Mouse (Mus musculus) olfactory bulb, adult 2 months (tissue): ENCODE data around the gene 1810009A15Rik. TPM values are rescaled to one million over a fixed set of nuclear protein-coding genes. Genes with fewer than 3 reads are reported as not detected.
A peak's percentile ranks its signal among the peaks of the same experiment; 100 is the strongest.

ENCODE experiments used
- H3K27ac ChIP-seq: fragments of 200-500 bp; 2 replicates; pipeline ENCODE4 v1.5.1; 2012; ENCODE audit warnings: low read depth, low read length; ENCODE audit not compliant: insufficient read depth
- H3K4me1 ChIP-seq: fragments of 200-500 bp; 2 replicates; pipeline ENCODE4 v1.6.1; 2012; ENCODE audit warnings: low read length; ENCODE audit not compliant: control insufficient read depth, insufficient read depth
- H3K4me3 ChIP-seq: fragments of 200-500 bp; 2 replicates; pipeline ENCODE4 v1.5.1; 2012; ENCODE audit warnings: mild to moderate bottlenecking, low read depth, low read length, moderate library complexity; ENCODE audit not compliant: insufficient read depth
- CTCF ChIP-seq: fragments of 200-500 bp; IDR thresholded peaks from 2 replicates; pipeline ENCODE4 v1.5.1; 2012; ENCODE audit warnings: low read depth, mild to moderate bottlenecking, low read length, moderate library complexity; ENCODE audit not compliant: insufficient read depth
- POLR2A ChIP-seq: fragments of 200-500 bp; IDR thresholded peaks from 2 replicates; pipeline ENCODE4 v1.6.1; 2012; ENCODE audit warnings: mild to moderate bottlenecking, low read depth, low read length, moderate library complexity; ENCODE audit not compliant: insufficient read depth
- WGBS: fragments of 180-500 bp; shearing (Covaris S2); methylation state at CpG from one replicate; pipeline ENCODE4 v1.1.7; 2018; 5-methylcytosine and 5-hydroxymethylcytosine counted together
- polyA plus RNA-seq: library from polyadenylated mRNA; stranded (reverse); fragments of >200 nt; gene quantifications from 2 replicates; pipeline ENCODE4 v1.2.4, GENCODE M21; 2012; ENCODE audit warnings: low replicate concordance; ENCODE audit not compliant: missing spikeins, insufficient read depth, insufficient read length

1810009A15Rik gene
- polyA plus RNA-seq, 1 experiment: not detected

- no peak for TF ChIP-seq CTCF
- TF ChIP-seq POLR2A: no peak
- Histone ChIP-seq H3K27ac (no peak overlapping the region), H3K4me3 (no peak overlapping the region), H3K4me1 (no peaks in the 10 kb centered on the region)
- WGBS: 89% methylated on average over 6 of the region's 6 CpGs
These were observed 19.9 kb downstream of the 1810009A15Rik start for GRCm38 (mm10) chr19:8908531-8908930.

GRCm38 (mm10) chr19:8911810-8912209 is 23.2 kb downstream of the 1810009A15Rik start:
- 57% methylated on average over 5 of the region's 5 CpGs for WGBS
- no peak for TF ChIP-seq CTCF
- TF ChIP-seq POLR2A: no peak
- Histone ChIP-seq H3K27ac (no peak overlapping the region), H3K4me1 (no peaks in the 10 kb centered on the region), H3K4me3 (no peak overlapping the region)

GRCm38 (mm10) chr19:8914212-8914611 is 25.6 kb downstream of the 1810009A15Rik start:
- Histone ChIP-seq H3K4me1 (no peaks in the 10 kb centered on the region), H3K4me3 (no peak overlapping the region), H3K27ac (no peak overlapping the region)
- 96% methylated on average over 3 of the region's 3 CpGs for WGBS
- TF ChIP-seq POLR2A: no peak

GRCm38 (mm10) chr19:8919000-8919399 is 30.3 kb downstream of the 1810009A15Rik start:
- Histone ChIP-seq H3K27ac (no peak overlapping the region), H3K4me1 (peaks cover 2% of the 10 kb centered on the region), H3K4me3 (no peak overlapping the region)
- TF ChIP-seq POLR2A: no peak
- TF ChIP-seq CTCF: no peak
- 94% methylated on average over 3 of the region's 3 CpGs for WGBS

- peak overlapping the region; percentile 85 for H3K27ac ChIP-seq
- no peak for TF ChIP-seq CTCF
- no peak for TF ChIP-seq POLR2A
- peaks cover 2% of the 10 kb centered on the region for H3K4me1 ChIP-seq
- WGBS: 59% methylated on average over 6 of the region's 6 CpGs
- no peak overlapping the region for H3K4me3 ChIP-seq
These were observed 31.0 kb downstream of the 1810009A15Rik start for GRCm38 (mm10) chr19:8919684-8920072.

GRCm38 (mm10) chr19:8920073-8920736 is 31.6 kb downstream of the 1810009A15Rik start, which contains the start of gene B3gat3:
Gene B3gat3, plus strand, starts transcription at chr19:8920374.
- TF ChIP-seq POLR2A (peak; percentile 70), CTCF (no peak)
- H3K4me3 ChIP-seq: peak within 1 kb of the TSS; percentile 99
- peaks cover 2% of the 10 kb centered on the region for H3K4me1 ChIP-seq
- 1% methylated on average over 50 of the region's 50 CpGs for WGBS
- peak within 1 kb of the TSS; percentile 85 for H3K27ac ChIP-seq

GRCm38 (mm10) chr19:8920836-8921291 is 32.2 kb downstream of the 1810009A15Rik start:
- H3K4me1 ChIP-seq: peaks cover 2% of the 10 kb centered on the region
- TF ChIP-seq CTCF: no peak
- no peak for TF ChIP-seq POLR2A
- H3K4me3 ChIP-seq: peak overlapping the region; percentile 99
- under 1% methylated on average over 6 of the region's 6 CpGs for WGBS
- 0 out of 2 replicates have a peak overlapping the region, but pooled peaks have one; percentile 34 for H3K27ac ChIP-seq

- Histone ChIP-seq H3K4me3 (no peak overlapping the region), H3K4me1 (peaks cover 2% of the 10 kb centered on the region), H3K27ac (no peak overlapping the region)
- 77% methylated on average over 9 of the region's 9 CpGs for WGBS
- TF ChIP-seq CTCF (no peak), POLR2A (no peak)
These were observed 33.1 kb downstream of the 1810009A15Rik start for GRCm38 (mm10) chr19:8921741-8922140.

- Histone ChIP-seq H3K4me1 (peaks cover 6% of the 10 kb centered on the region), H3K4me3 (no peak overlapping the region), H3K27ac (no peak overlapping the region)
- 77% methylated on average over 2 of the region's 2 CpGs for WGBS
- TF ChIP-seq CTCF: no peak
- no peak for TF ChIP-seq POLR2A
These were observed 38.1 kb downstream of the 1810009A15Rik start for GRCm38 (mm10) chr19:8926766-8927165.
